Mouse (Mus musculus) thymus, adult 2 months (tissue): ENCODE results near the gene Thtpa.

Experiments used
- CTCF ChIP-seq: fragments of 200-500 bp; IDR thresholded peaks from 2 replicates; pipeline ENCODE4 v1.5.1; 2012; ENCODE audit warnings: mild to moderate bottlenecking, control low read depth, low read length, moderate library complexity, borderline replicate concordance; ENCODE audit not compliant: control insufficient read depth, poor library complexity, insufficient read depth; ENCODE audit errors: extremely low read depth
- POLR2A ChIP-seq: fragments of 200-500 bp; IDR thresholded peaks from 2 replicates; pipeline ENCODE4 v1.6.1; 2012; ENCODE audit warnings: mild to moderate bottlenecking, low read length, control low read depth, moderate library complexity; ENCODE audit not compliant: control insufficient read depth, poor library complexity, insufficient read depth; ENCODE audit errors: extremely low read depth

DNA sequence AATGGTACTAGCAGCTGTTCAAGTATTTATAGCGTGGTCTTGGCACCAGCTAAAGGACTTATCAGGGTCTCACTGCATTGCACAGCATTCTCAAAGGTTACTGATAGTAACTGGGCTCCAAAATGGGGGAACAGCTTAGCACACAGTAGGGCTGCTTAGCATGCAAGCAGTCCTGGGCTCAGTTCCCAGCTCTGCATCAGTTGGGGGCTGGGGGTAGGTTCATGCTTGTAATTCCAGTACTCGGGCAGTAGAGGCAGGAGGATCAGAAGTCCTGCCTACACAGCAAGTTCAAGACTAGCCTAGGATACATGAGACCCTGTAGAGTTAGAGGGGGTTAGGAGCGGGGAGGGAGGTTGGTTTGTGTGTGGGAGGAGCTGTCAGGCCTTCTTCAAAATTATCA lies 17.6 kb upstream of the Thtpa start:
- TF ChIP-seq CTCF (no peak), POLR2A (no peak)
